Mouse (Mus musculus) A20 (cell line): Measurements from ENCODE around the gene Tmem97.
"Not testable (repeated sequence)": the region's sequence is repeated elsewhere in the genome, so short reads cannot be mapped to it uniquely, and the experiment has no call there.

ENCODE experiments used
- DNase-seq: peaks from one replicate; pipeline ENCODE4 v3.0.0-alpha.2; 2011; ENCODE audit warnings: low read depth, low spot score

Tmem97 gene

GRCm38 (mm10) chr11:78550168-78551058, at the start of gene Tmem97:
Gene Tmem97 (minus strand): TSS chr11:78550777.
- peak; percentile 98 for DNase-seq

- DNase-seq = no peak
These were observed 49.5 kb upstream of the Tmem97 start for GRCm38 (mm10) chr11:78600051-78600450.

- DNase-seq = no peak
These were observed 48.3 kb upstream of the Tmem97 start for GRCm38 (mm10) chr11:78598763-78599415.

- DNase-seq = no peak
These were observed 46.2 kb upstream of the Tmem97 start for GRCm38 (mm10) chr11:78596750-78597149.

GRCm38 (mm10) chr11:78595773-78596172, 45.2 kb upstream of the Tmem97 start:
- no peak for DNase-seq

GRCm38 (mm10) chr11:78594271-78594964, 43.8 kb upstream of the Tmem97 start:
- no peak for DNase-seq

- DNase-seq = not testable (repeated sequence)
These were observed 37.1 kb upstream of the Tmem97 start for GRCm38 (mm10) chr11:78587677-78588076.

- DNase-seq = peak; percentile 49
These were observed 35.5 kb upstream of the Tmem97 start for GRCm38 (mm10) chr11:78586099-78586498.

- no peak for DNase-seq
These were observed 32.3 kb upstream of the Tmem97 start for GRCm38 (mm10) chr11:78582848-78583247.

- DNase-seq = no peak
These were observed 24.4 kb upstream of the Tmem97 start for GRCm38 (mm10) chr11:78574975-78575374.

- DNase-seq = no peak
These were observed 24.0 kb upstream of the Tmem97 start for GRCm38 (mm10) chr11:78574536-78574935.

GRCm38 (mm10) chr11:78574031-78574430, 23.5 kb upstream of the Tmem97 start:
- DNase-seq = not testable (repeated sequence)

- DNase-seq = no peak
These were observed 21.3 kb upstream of the Tmem97 start for GRCm38 (mm10) chr11:78571854-78572253.

- DNase-seq = no peak
These were observed 20.9 kb upstream of the Tmem97 start for GRCm38 (mm10) chr11:78571441-78571840.

GRCm38 (mm10) chr11:78569806-78570205, 19.2 kb upstream of the Tmem97 start:
- DNase-seq = no peak

GRCm38 (mm10) chr11:78568827-78569226, 18.2 kb upstream of the Tmem97 start:
- DNase-seq = no peak

- DNase-seq = no peak
These were observed 17.0 kb upstream of the Tmem97 start for GRCm38 (mm10) chr11:78567614-78568013.

- DNase-seq = no peak
These were observed 16.2 kb upstream of the Tmem97 start for GRCm38 (mm10) chr11:78566775-78567174.

GRCm38 (mm10) chr11:78560447-78560846, 9.9 kb upstream of the Tmem97 start:
- peak; percentile 68 for DNase-seq

GRCm38 (mm10) chr11:78557241-78557640, 6.7 kb upstream of the Tmem97 start:
- DNase-seq = no peak

GRCm38 (mm10) chr11:78556070-78556469, 5.5 kb upstream of the Tmem97 start:
- DNase-seq = no peak

- DNase-seq = no peak
These were observed 5.0 kb upstream of the Tmem97 start for GRCm38 (mm10) chr11:78555623-78556022.
